Mouse (Mus musculus) liver, adult 2 months (tissue): ENCODE results near the gene Ttc9c.

Experiments used
- CTCF ChIP-seq: fragments of 200-500 bp; IDR thresholded peaks from 2 replicates; pipeline ENCODE4 v1.5.1; 2011; ENCODE audit warnings: low read depth, low read length, control low read depth
- POLR2A ChIP-seq: fragments of 200-500 bp; IDR thresholded peaks from 2 replicates; pipeline ENCODE4 v1.6.1; 2011; ENCODE audit warnings: low read length, control low read depth; ENCODE audit not compliant: insufficient read depth; ENCODE audit errors: extremely low read depth

DNA sequence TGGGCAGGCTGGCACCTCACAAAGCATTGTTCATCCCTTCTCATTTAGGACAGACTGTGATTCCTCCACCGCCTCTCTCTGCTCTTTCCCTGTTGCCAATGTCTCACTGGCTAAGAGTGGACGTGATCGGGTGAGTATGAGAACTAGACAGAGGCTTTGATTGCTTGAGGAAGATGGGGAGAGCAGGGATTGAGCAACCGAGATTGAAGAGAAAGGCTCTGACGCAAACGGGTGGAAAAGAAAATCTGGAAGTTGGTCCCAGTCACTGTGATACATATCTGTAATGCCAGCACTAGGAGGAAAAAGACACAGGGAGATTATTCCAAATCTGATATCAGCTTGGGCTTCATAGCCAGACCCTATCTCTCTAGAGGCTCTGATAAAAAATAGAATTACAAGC is 23.8 kb upstream of the Ttc9c start:
- no peak for TF ChIP-seq CTCF
- TF ChIP-seq POLR2A: no peak
